Mouse (Mus musculus): ENCODE data around the gene 1110008P14Rik.

- no peak for TF ChIP-seq POLR2A (IDR thresholded peaks at IDR 0.05; ENCODE audit: extremely low read depth, insufficient read depth, low read length)
- TF ChIP-seq CTCF (IDR thresholded peaks at IDR 0.05; ENCODE audit: extremely low read depth, insufficient read depth, low read length) = no peak
These were observed 32.2 kb upstream of the 1110008P14Rik start for GRCm38 (mm10) chr2:32413936-32414335.
